Mouse (Mus musculus) layer of hippocampus, adult 9-10 months (tissue): ENCODE data around the gene Dnajc15.
"Not testable (repeated sequence)": the region's sequence is repeated elsewhere in the genome, so short reads cannot be mapped to it uniquely, and the experiment has no call there.

Source experiments
- DNase-seq: peaks from one replicate; pipeline ENCODE4 v3.0.0; 2022; ENCODE audit warnings: low spot score

Dnajc15 gene

GRCm38 (mm10) chr14:77874304-77875241 is at the start of gene Dnajc15:
Gene Dnajc15 (minus strand): TSS chr14:77875125.
- DNase-seq, result peak; percentile 69

DNA sequence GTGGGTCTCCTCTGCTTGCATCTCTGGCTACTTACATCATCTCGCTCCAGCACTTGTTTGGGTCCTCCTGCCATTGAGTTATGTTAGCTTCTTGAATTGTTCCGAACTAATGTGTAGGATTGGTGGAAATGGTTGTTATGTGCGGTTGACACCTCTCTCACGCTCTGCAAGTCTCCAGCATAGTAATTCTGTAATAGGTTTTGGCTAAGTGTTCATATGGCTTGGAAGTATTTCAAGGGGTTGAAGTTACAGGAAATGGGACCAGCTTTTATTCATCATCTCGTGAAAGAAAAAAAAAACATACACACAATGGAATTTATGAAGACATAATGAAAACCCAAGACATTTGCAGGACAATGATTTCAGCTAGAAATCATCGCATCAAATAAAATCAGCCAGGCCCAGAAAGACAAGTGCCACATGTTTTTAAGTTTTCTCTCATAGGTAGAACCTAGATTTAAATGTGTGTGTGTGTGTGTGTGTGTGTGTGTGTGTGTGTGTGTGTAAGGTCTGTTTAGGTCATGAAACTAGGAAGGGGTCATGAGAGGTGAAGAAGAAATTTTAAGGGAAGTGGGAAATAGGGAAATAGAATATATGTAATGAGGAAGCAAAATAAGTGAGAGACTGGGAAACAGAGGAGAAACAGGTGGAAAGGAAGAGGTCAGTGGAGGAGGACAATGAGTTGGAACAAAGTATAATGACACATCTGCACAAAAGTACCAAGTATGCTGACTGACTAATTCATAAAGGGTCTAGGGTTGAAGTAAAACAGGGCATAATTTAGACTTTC is 48.3 kb upstream of the Dnajc15 start:
- no peak for DNase-seq

GRCm38 (mm10) chr14:77921641-77922040 is 46.7 kb upstream of the Dnajc15 start:
- DNase-seq, result no peak

GRCm38 (mm10) chr14:77915776-77916175 is 40.9 kb upstream of the Dnajc15 start:
- DNase-seq, result no peak

DNA sequence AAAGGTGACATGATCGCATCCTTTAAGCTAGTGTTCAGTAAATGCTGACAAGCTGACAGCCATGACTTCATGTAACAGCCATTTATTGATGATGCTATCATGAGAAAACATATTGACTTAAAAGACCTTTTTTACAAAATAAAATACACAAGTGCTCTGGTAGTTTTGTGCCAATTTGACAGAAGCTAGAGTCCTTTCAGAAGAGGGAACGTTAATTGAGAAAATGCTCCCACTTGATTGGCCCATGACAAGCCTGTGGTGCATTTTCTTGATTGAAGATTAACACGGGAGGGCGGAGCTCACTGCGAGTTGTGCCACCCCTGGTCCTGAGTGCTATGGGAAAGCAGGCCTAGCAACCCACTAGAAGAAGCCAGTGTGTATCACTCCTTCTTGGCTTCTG is 31.7 kb upstream of the Dnajc15 start:
- DNase-seq, result no peak

GRCm38 (mm10) chr14:77905466-77905865 is 30.5 kb upstream of the Dnajc15 start:
- DNase-seq, result no peak

DNA sequence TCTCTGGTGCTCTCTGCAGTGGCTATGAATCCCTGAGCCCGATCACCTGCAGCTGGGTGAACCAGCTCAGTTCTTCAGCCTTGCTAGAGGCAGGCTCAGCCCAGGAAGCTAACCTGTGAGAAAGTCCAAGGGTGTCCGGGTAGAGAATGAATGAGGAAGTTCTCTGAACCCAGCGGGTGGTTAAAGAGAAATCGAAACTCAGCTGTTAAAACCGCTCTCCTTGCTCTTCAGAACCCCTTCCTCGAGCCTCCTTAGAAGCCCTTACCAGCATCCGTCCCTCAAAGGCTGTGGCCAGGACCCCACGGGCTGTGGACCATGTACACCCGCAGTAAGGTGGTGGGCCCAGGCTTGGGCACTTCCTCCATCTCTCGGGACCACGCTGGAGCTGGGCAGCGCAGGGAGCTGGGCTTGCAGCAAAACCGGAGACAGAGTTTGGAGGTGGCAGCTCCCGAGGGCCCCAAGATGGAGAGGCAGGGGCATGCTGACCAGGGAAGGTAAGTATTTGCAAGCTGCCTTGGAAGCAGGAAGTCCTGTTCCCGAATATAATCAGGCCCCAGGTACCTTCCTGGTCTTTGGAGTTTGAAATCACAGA is 29.3 kb upstream of the Dnajc15 start, which contains the start of gene Epsti1:
Gene Epsti1 (plus strand): TSS at position 69 of the 592 bp plus-strand sequence.
- no peak for DNase-seq

DNA sequence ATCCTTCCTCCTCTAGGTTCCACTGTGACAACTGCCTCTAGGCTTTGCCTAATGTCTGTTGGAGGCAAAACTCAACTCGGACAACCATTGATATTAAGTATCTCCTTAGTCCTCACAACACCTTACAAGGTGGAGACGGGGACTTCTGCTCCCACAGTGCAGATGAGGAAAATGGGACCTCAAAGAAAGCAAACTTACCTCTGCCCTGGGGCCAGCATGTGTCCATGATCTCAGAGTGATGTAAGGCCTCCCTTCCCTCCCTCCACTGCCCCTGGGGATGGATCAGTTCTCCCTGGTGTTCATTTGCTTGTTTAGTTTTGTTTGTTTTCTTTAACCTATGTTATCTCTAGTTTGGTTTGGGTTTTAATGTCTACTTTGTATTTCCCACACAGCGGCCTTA is 27.6 kb upstream of the Dnajc15 start:
- no peak for DNase-seq

GRCm38 (mm10) chr14:77895951-77896350 is 21.0 kb upstream of the Dnajc15 start:
- no peak for DNase-seq

DNA sequence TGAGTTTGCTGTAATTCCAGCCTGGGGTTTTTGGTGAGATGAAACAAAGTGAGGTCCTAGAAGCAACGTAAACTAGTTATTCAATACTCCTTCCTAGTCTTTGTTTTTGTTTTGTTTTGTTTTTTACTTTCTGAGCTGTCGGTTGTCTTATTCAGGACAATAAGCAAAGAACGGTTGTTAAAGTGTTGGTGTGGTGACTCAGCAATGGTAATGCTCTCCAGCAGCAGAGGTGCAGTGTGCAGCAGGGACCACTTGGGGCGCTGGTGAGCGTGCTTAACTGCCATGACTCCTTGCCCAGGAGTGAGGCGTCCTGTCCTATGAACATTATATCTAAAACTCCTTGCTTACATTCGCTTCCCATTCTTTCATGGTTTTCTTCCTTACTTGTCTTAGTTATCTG is 15.0 kb upstream of the Dnajc15 start:
- DNase-seq, result no peak

DNA sequence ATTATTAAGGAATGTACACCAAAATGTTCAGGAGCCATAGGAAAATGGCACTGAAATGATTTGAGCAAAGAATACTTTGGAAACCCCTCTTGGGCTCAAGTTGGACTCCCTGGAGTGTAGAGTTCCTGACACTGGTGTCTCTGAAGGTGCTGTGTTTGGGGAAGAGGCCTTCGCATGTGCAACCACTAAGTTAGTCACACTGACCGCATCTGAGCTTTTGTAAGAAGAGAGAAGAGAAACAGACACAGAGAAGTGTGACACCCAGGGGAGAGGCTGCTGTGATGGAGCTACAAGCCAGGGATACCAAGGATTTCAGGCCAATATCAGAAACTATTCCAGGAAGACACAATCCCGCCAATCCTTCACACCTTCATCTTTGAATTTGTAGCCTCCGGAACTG is 12.0 kb upstream of the Dnajc15 start:
- DNase-seq, result no peak

- no peak for DNase-seq
Measured at GRCm38 (mm10) chr14:77886376-77886775, 11.5 kb upstream of the Dnajc15 start.

DNA sequence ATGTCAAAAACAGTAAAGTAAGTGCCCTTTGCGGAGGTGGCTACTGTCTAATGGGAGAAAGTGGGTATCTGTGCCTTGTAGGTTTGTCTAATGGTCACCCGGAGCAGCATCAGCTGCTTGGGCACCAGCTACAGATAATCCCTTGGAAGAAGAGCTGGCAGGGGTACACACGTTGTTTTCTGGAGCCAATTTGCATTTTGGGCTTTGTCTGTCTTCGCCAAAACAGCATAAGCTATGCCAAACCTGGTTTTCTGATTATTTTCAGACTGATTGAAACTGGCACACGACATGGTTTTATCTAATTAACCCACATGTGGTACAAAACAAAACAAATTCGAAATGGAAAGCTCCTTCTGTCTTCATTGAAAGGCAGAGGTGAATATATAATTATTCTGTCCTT is 7.7 kb upstream of the Dnajc15 start:
- no peak for DNase-seq

DNA sequence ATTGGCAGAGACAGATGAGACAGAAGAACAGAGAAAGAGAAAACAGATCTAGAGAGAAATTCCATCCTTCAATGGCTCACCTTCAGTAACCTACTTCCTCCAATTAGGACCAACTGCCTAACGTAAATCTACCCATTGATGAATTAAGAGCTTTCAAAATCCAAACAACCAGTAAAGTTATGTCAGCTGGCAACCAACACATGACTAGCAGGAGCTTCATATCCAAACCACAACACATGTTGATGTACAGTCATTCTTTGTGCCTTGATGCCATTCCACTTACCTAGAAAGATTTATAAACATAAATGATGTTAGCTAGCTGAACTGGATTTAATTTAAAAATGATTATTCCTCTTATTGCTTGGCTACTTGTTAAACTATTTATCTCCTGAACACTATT is 7.1 kb upstream of the Dnajc15 start:
- DNase-seq, result no peak

GRCm38 (mm10) chr14:77877876-77878275 is 3.0 kb upstream of the Dnajc15 start:
- not testable (repeated sequence) for DNase-seq

GRCm38 (mm10) chr14:77876199-77876598 is 1.3 kb upstream of the Dnajc15 start:
- no peak for DNase-seq

- DNase-seq, result no peak
Measured at GRCm38 (mm10) chr14:77871380-77871975, 3.4 kb downstream of the Dnajc15 start.

DNA sequence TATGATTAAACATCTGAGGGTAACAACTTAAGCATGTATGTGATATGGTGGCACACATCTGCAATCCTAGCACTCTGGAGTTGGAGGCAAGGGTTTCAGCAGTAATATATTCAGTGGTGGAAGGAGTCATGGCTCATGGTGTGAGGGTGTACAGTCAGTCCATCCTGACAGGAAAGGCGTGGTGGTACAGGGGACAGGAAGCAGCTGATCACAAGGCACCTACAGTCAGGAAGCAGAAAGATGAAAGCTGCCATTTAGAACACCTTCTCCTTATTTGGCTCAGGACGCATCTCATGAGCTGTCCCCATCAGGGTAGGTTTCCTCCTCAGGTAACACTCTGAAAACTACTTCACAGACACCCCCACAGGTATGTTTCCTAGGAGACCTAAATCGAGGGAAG is 4.0 kb downstream of the Dnajc15 start:
- DNase-seq, result no peak

DNA sequence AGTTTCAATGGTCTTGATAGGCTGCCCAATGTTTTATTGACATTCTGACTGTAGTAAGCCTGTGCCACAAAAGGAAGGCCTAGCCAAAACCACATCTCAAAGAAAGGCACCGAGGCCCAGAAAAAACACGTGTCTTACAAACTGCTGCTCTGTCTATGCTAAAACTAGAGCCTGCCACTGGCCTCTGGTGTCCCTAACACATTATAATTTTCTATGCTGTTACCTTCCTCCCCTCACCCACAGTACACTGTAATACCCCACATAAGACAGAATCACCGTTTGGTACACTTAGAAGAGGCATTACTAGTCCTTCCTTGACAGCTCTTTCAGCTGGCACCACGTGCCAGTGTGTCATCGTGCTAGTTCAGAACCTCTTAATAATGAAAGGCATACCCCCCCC is 7.3 kb downstream of the Dnajc15 start:
- DNase-seq, result no peak

- no peak for DNase-seq
Measured at GRCm38 (mm10) chr14:77864510-77864909, 10.4 kb downstream of the Dnajc15 start.

- no peak for DNase-seq
Measured at GRCm38 (mm10) chr14:77864051-77864450, 10.9 kb downstream of the Dnajc15 start.
